In genomic region chr7:70357516-70358019, GRCm38 (mm10) we compare ENCODE assay signal across 8 mouse cellular contexts. TPM values are rescaled to one million over a fixed set of nuclear protein-coding genes. Genes with fewer than 3 reads are reported as not detected.
DNase-seq lines count a peak whose midpoint lies in the region; ATAC-seq lines count a peak whose summit lies in the region.

No protein-coding gene starts in this region.

- H3K36me3 ChIP-seq in kidney, embryonic 15.5 days: peaks cover 36% of the 10 kb centered on the region
- peaks cover 29% of the 10 kb centered on the region for H3K36me3 ChIP-seq in hindbrain, embryonic 12.5 days
- peaks cover 20% of the 10 kb centered on the region for H3K36me3 ChIP-seq in midbrain, embryonic 14.5 days (ENCODE audit: control insufficient read depth, insufficient read depth, low read length)

- H3K27ac ChIP-seq in kidney, embryonic 15.5 days: peak overlapping the region; percentile 100
- H3K27ac ChIP-seq in hindbrain, embryonic 12.5 days: peak overlapping the region; percentile 100
- H3K27ac ChIP-seq in midbrain, embryonic 14.5 days (replicated peaks; ENCODE audit: low read depth, low read length): peak overlapping the region; percentile 98

- H3K4me1 ChIP-seq in kidney, embryonic 15.5 days: 0 out of 2 replicates have a peak, but pooled peaks cover 9% of the 10 kb centered on the region
- H3K4me1 ChIP-seq in hindbrain, embryonic 12.5 days: peaks cover 23% of the 10 kb centered on the region
- no peaks in the 10 kb centered on the region for H3K4me1 ChIP-seq in midbrain, embryonic 14.5 days (ENCODE audit: control insufficient read depth, insufficient read depth, low read length)

- peak overlapping the region; percentile 98 for H3K9ac ChIP-seq in kidney, embryonic 15.5 days
- peak overlapping the region; percentile 99 for H3K9ac ChIP-seq in hindbrain, embryonic 12.5 days
- peak overlapping the region; percentile 91 for H3K9ac ChIP-seq in midbrain, embryonic 14.5 days (replicated peaks; ENCODE audit: low read length)

- DNase-seq in kidney, adult 18-20 months: no peak
- peak; percentile 25 for DNase-seq in embryo, embryonic 11 days
- peak; percentile 39 for DNase-seq in midbrain, embryonic 14.5 days
- DNase-seq in thymus, postnatal 4 days: no peak
- no peak for DNase-seq in urinary bladder, postnatal 4 days (ENCODE audit: low spot score in 2 of 2)
- no peak for DNase-seq in cerebellum, adult 18-20 months

- H3K27me3 ChIP-seq in kidney, embryonic 15.5 days: no peaks in the 10 kb centered on the region
- H3K27me3 ChIP-seq in hindbrain, embryonic 12.5 days: 0 out of 2 replicates have a peak, but pooled peaks cover 4% of the 10 kb centered on the region
- peaks cover 59% of the 10 kb centered on the region for H3K27me3 ChIP-seq in midbrain, embryonic 14.5 days (ENCODE audit: control insufficient read depth, insufficient read depth, low read length)

- H3K9me3 ChIP-seq in kidney, embryonic 15.5 days (replicated peaks): no peaks in the 10 kb centered on the region
- H3K9me3 ChIP-seq in hindbrain, embryonic 12.5 days (replicated peaks): no peaks in the 10 kb centered on the region
- no peaks in the 10 kb centered on the region for H3K9me3 ChIP-seq in midbrain, embryonic 14.5 days (ENCODE audit: control insufficient read depth, low read length)

- H3K4me3 ChIP-seq in kidney, embryonic 15.5 days (replicated peaks): peak overlapping the region; percentile 84
- peak overlapping the region; percentile 92 for H3K4me3 ChIP-seq in hindbrain, embryonic 12.5 days
- peak overlapping the region; percentile 59 for H3K4me3 ChIP-seq in midbrain, embryonic 14.5 days (replicated peaks; ENCODE audit: low read depth, low read length)

- WGBS in kidney, embryonic 15.5 days: 3% methylated on average over 17 of the region's 17 CpGs
- WGBS in hindbrain, embryonic 12.5 days: 2% methylated on average over 17 of the region's 17 CpGs
- WGBS in midbrain, embryonic 14.5 days: 9% methylated on average over 17 of the region's 17 CpGs

- H3K4me2 ChIP-seq in kidney, embryonic 15.5 days: peak overlapping the region; percentile 75
- peak overlapping the region; percentile 79 for H3K4me2 ChIP-seq in hindbrain, embryonic 12.5 days (replicated peaks)
- peak overlapping the region; percentile 78 for H3K4me2 ChIP-seq in midbrain, embryonic 14.5 days (ENCODE audit: low read length)

- ATAC-seq in kidney, embryonic 15.5 days (replicated peaks; ENCODE audit: low FRiP score): no peak
- no peak for ATAC-seq in hindbrain, embryonic 12.5 days (ENCODE audit: low FRiP score)
- no peak for ATAC-seq in midbrain, embryonic 14.5 days (ENCODE audit: low FRiP score, low TSS enrichment)

RNA-seq across cellular contexts. Expression of gene Nr2f2, which starts 9.0 kb away (rescaled TPM):
- 230 and 240 TPM in 2 replicates for polyA plus RNA-seq in kidney, embryonic 15.5 days (2015; fragmentation: Nextera tagmentation; extraction: Ambion mirVana)
- polyA plus RNA-seq in hindbrain, embryonic 12.5 days (2016; fragmentation: Nextera tagmentation; extraction: Ambion mirVana): 133 and 146 TPM in 2 replicates
- 113 and 120 TPM in 2 replicates for polyA plus RNA-seq in midbrain, embryonic 14.5 days (2014; fragmentation: Nextera tagmentation; extraction: Ambion mirVana)

Comparison
In these comparisons a context has a peak if more than half of its experiments do, and no peak if none do; other contexts are left out.
1. DNase-seq: peak in embryo, embryonic 11 days (single experiment) and midbrain, embryonic 14.5 days (single experiment); none in kidney, adult 18-20 months (single experiment), thymus, postnatal 4 days (single experiment), urinary bladder, postnatal 4 days (0 of 2) and cerebellum, adult 18-20 months (0 of 2).
2. Peak in every context shown above with its lines, with median percentiles within 50 percentile points of each other: H3K27ac ChIP-seq, H3K4me2 ChIP-seq, H3K4me3 ChIP-seq and H3K9ac ChIP-seq.